Mouse (Mus musculus): ENCODE measurements around the gene Rec114.
A peak's percentile ranks its signal among the peaks of the same experiment; 100 is the strongest.

Gene Rec114

DNA sequence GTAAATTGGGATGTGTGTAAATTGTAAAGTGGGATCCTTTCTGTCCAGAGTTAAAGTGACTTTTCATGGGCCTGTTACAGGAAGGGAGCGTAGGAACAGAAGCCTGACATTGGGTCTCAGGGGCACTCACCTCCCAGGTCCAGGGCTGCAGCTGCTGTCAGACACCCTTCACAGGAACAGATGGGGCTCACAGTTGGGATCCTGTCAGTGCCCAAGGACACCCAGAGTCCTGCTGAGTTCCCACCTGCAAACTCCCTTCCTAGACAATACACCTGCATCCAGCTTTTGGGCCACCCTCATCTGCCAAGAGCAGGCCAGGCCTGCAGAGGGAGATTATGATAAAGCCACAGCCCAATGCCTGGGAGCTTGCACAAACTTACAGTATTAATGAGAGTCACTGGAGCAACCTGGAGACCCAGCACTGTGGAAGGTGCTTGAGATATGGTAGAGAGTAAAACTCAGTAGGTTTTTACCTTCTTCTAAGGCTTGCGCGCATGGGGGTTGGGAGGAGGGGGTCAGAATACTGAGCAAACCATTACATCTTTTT, at the start of gene Rec114:
TSS of gene Rec114 (minus strand) at position 263 of the 547 bp plus-strand sequence.
- no peak for DNase-seq

DNA sequence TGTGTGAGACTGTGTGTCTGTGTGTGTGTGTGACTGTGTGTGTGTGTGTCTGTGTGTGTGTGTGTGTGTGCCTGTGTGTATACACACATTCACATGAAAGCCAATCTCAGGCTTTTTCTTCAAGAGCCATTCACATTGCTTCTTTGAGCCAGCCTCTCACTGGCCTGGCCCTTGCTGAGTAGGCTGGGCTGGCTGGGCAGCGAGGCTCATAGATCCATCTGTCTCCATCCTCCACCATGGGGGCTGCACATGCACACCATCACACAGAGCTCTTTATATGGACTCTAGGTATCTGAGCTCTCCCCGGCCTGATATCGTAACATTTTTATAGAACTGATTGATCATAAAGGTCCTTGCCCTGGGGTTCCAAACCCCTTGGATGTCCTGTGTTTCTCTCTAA, 45.7 kb upstream of the Rec114 start:
- DNase-seq: no peak

DNA sequence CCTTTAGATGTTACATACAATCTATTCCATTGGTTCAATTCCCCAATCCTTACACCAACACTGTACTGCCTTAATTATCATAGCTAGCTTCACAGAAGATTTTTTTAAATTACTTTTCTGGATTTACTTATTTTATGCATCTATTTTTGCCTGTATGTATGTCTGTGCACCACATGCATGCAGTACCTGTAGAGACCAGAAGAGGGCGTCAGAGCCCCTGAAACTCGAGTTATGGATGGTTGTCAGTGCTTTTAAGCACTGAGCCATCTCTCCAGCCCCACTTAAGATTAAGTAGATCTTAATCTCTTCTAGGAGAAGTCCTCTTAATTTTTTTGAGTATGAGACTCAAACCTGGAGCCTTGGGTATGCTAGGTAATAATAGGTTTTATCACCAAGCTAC, 31.6 kb upstream of the Rec114 start:
- DNase-seq: no peak

DNA sequence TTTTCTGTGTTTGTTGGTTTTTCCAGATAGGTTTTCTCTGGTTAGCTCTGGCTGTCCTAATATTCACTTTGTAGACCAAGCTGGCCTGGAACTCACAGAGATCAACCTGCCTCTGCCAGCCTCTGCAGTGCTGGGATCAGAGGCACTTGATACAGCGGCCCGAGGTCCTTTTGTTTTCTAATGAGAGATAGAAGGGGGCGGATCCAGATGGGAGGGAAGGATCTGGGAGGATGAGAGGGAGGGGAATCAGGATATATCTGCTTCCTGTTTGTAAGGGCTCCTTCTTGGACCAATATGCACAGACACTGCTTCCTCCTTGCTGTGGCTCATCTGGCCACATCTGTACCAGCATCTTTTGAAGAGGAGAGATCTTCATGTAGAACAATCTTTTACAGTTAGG, 31.0 kb upstream of the Rec114 start:
- no peak for DNase-seq

DNA sequence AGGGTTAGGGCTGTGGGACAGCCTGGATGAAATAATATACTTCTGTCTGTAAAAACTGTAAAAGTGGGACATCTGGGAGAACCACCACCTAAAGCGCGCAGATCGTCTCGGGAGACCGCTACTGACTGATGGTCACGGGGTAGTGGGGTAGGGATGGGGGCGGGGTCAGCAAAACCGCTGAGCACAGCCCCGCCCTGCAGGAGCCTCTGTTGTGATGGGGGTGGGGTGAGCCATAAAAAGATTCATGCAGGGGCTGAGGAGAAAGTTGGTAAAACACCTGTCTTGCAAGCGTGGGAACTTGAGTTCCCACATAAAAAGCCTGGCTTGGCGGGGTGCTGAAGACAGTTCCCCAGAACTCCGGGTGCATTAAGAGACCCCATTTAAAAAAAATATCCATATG, 26.2 kb upstream of the Rec114 start:
- no peak for DNase-seq

DNA sequence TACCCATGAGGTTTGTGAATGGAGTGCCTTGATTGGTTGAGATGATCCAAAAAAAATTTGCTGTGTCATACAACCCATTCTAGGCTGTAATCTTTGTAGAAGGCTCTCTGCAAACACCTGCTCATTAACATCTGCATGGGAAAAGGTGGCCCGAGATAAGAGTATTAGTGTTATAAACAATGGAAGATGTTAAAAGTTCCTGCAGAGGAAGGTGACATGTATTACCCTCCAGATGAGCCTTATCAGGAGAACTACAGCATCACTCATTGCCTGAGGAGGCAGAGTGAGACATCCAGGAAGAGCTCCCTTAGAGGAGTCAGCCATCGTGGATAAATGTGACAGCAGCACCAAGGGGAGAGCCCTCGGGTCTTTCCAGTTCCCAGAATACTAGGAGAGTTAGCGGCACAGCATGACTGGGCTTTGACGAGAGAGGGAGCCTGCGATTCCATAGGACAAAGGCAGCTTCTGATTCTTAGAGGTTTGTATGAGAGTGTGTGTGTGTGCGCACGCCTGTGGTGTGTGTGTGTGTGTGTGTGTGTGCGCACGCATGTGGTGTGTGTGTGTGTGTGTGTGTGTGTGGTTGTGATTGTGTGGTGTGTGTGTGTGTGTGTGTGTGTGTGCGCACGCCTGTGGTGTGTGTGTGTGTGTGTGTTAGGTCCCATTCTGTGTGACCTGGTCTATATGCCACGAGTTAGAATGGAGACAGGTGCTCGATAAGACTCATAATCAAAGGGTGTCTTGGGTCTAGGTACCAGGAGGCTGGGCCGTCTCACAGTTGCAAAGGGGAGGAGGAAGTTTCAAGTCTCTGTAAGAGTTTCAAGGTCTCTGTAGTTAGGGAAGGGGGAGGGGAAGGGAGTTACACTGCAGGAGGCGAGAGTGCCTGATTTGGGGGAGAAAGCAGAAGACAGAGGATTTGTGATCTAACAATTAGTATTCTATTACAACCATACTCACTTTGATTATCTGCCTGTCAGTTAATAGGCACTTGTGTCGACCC, 23.5 kb upstream of the Rec114 start:
- DNase-seq: no peak

DNA sequence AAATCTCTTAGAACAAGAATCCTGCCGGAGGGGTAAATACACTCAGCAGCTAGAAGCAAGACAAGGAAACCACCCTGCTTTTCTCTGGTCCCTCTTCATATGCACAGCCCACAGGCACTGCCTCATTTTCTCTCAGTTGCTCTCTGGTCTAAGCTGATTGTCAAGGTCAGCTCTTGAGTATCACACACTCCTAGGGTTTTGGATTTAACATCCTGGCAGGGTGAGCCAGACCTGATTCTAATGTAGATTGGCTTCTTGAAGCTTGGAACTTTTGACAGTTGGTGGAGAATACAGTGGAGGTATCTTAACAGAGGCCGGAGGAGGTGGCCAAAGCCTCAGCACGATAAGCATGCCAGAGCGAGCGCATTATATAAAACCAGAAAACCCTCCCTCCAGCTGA, 20.6 kb upstream of the Rec114 start:
- DNase-seq: no peak

DNA sequence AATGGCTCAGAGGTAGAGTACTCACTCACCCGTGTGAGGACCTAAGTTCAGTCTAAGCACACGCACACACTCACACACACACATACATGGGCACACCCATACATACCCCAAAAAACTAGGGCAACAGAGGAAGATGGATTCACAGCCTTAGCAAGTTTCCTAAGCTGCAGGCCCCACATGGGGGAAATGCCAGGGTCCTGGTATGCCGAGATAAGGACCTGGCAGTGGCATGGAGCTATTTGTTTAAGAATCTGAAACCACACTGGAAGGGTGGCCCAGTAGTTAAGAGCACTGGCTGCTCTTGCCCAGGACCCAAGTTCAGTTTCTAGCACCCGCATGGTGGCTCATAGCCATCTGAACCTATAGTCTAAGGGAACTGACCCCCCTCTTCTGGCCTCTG, 19.4 kb upstream of the Rec114 start:
- no peak for DNase-seq

DNA sequence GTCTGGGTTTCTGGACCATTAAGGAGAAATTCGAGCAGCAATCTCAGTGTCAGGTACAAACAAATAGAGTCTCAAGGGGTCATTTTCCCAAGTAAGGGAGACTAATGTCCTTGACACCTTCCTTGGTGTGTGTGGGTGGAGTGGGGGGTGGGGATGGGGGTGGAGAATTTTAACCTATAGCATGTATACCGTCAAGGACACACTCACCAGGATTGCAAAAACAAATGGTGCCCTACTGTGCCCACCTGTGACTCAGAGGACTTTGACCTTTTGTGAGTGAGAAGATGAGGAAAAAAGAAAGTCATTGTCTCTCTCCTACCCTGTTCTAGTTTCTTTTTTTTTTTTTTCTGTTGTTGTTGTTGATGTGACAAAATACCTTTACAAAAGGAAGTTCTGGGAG, 18.3 kb upstream of the Rec114 start:
- no peak for DNase-seq

DNA sequence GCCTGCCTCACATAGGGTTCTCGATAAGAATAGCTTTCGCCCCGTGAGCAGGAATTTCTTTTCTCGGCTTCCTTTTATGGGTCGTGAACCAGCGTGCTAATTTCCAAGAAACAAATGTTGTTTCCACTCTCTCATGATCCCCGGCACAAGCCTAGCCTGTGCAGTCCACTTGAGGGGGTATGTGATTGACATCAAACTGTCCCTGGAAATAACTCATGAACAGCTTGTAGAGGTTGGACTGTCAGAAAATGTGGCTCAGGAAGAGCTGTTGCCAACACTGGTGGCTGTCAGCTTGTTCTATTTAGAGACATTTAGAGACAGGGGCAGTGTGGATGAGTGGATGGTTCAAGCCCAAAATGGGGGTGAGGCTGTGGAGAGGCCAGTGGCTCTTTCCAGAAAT, 15.0 kb upstream of the Rec114 start:
- DNase-seq: no peak

DNA sequence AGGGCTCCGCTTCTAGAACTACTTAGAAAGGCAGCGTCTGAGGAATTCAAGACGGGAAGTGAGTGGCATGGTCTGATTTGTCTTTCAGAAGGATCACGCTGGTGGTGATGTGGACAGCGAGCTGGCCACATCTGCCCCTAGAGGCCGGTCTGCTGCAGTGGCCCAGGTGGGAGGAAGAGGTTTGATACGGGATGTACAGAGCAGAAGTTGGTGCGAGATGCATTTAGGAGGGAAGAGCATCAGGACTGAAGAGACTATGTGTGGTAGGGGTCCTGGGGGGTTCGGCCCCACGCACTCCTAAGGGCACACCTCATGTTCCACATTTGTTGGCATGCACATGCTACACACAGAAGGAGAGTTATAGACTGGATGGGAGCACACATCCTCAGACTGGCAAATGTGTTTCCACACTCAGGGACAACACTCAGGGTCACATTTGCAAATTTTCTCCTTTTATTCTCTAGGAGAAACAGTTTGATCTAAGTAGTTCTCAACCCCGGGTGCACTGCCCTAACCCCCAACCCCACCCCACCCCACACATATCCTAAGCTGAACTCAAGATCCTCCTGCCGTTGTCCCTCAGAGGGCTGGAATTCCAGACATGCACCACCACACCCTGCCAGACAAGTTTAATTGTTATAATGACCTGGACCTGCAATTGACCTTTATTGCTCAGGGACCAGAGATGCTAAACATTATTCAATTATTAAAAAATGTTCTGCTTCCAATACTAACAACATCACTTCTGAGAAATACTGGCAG, 12.8 kb upstream of the Rec114 start:
- no peak for DNase-seq

DNA sequence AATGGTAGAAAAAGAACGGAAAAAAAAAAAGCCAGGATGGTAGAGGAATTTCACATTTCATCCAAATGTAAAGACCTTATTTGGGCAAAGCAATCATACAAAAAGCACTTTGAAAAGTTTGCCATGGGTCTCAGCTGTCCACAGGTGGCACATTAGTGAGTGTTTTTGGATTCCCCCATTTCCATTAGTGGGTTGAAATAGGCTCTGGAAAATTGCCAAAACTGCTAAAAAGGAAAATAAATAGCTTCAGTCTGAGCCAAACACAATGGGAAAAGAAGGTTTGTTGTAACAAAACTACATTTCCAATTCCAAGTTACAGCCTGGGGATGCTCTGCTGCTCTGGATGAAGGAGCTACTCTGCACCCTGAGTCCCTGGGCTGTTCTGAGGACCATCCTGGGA, 9.8 kb upstream of the Rec114 start:
- no peak for DNase-seq

DNA sequence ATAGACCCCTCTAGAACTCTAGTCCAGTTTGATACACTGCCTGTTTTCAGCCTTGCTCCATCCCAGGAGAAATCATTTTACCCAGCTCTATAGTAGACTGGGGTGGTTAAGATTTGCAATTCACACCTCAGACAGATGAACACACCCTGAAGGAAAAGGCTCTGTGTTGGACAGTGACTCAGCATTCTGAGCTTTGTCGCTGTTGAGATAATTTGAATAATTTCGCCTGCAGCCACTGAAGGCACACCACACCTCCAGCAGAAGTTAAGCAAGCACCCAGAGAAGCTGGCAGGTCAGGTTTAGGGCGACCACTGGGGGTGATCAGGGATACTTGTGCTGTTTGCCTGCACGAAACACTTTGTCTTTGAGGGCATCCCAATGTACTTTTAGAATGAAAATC, 4.4 kb upstream of the Rec114 start:
- no peak for DNase-seq

DNA sequence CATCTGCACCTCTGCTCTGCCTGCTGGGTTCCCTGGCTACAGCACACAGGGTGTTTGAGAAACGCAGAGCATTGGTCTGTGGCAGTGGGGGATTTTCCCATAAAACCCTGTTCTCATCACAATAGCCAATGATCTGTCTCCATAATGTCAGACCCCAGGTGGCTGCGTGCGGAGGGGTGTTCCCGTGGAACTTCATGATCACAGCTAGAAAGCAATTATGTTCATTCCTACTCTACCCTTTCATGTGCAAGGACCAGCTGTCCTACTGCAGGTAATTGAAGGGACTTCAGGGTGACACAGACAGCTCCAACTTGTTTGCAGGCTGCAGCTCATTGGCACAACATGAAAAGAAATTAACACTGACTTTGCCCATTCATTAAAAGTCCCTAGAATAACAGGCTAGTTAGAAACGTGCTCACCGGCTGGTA, 3.6 kb upstream of the Rec114 start:
- no peak for DNase-seq

DNA sequence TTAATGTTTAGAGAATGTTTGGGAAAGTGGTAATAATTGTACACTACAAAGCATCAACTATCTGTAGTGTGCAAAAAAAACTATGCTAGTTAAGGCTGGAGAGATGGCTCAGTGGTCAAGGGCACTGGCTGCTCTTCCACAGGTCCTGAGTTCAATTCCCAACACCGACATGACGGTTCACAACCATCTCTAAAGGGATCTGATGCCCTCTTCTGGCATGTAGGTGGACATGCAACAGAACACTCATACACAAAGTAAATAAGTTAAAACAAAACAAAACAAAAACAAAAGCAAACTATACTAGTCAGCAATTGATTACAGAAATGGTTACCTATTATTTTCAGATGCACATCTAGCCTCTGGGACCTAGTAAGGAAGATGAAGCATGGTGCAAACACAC, 1.1 kb downstream of the Rec114 start:
- DNase-seq: no peak

DNA sequence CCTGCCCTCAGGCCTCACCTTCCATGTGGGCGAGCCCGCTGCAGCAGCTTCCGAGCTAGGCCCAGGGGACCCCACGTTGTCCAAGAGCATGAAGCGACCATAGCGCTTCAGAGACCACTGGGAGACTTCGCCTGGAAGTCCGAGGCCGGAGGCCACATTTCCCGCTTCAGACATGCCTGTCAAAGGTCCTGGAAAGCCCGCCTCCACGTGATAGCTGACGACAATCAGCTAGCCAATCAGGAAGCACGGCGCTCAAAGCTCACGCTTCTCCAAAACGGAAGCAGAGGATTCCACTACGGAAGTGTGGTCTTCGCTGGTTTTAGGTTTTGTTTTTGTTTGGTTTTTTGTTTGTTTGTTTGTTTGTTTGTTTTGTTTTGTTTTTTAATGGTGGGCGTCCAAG, 2.4 kb downstream of the Rec114 start:
- DNase-seq: no peak

DNA sequence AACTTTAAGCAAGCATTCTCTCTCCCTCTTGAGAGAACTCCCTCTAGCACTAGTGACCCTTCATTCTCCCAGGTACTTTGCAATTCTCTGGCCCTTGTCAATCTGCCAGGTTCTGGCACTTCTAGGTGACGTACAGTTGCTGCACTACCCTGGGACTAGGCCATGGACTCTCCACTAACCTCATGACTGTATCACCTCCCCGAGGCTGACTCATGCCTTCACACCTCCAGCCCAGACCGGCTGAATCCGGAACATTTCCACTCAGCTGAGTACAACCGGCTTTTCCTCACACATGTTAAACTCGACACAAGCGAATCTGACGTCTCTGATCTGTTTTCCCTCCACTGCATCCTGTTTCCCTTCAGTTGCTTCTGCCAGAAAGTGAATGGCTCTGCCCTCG, 4.0 kb downstream of the Rec114 start:
- peak; percentile 30 to 54 for DNase-seq

DNA sequence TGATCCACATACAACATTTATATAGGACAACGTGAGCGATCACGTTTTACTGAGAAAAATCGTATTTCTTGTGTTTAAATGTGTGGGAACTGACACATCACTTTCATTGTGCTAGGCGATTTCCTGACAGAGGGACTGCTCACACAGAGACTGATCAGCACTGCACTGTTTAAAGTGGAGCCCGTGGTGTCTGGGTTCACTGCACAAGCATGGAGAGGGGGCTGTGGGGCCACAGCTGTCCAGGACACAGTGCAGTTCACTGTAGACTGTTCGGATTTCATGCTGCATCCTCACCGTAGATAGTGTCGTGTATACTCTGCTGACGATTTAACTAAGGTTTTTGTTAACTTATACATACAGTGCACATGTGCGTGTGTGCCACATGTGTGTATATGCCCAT, 20.6 kb downstream of the Rec114 start:
- no peak for DNase-seq

DNA sequence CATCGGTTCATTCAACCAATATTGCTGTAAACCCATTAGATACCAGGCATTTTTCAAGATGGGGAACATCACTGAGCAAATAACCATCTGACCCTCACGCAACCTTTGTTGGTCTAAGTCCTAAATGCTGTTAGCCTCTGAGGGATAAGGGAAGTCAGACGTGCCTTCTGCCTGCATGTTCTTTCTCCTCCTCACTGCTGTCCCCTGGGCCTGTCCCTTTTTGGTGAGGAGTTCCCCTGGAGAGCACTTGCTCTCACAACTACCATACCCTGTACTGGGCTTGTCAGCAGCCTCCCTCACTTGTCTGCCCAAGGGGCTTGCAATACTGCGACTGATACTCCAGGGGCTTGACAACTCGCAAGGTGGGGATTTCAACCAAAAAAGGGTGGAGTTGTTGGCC, 21.6 kb downstream of the Rec114 start:
- DNase-seq: no peak

DNA sequence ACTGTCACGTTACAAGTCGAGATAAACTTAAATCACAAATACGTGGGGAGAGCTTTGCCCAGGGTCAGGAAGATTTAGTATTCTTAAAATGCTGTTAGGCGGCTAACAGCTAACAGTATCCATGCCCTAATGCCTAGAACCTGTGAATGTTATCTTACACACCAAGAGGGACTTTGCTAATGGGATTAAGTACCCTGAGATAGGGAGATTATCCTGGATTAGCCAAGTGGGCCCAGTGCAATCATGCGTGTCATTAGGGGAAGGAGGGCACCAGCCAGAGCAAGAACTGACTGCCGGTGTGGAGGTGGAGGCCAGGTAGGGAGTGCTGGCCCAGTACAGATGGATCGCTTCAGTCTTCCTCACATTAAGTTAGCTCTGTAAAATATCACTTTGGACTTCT, 22.7 kb downstream of the Rec114 start:
- DNase-seq: no peak

DNA sequence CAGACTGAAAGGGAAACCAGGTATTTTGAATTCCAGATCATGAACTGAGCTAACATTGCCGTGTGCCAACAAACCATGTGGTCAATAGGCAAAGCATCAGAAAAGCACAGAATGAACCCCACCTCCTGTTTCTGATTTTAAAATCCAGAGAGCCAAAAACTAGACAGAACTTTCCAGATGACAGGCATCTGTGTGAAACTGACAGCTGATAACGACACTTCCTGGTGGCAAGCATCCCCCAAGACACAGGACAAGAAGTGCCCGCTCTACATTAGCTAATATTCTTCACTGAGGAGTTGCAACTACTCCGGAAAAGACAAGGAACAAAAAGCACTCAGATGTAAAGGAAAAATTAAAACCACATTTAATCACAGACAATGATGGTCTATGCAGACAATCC, 23.6 kb downstream of the Rec114 start:
- DNase-seq: no peak

DNA sequence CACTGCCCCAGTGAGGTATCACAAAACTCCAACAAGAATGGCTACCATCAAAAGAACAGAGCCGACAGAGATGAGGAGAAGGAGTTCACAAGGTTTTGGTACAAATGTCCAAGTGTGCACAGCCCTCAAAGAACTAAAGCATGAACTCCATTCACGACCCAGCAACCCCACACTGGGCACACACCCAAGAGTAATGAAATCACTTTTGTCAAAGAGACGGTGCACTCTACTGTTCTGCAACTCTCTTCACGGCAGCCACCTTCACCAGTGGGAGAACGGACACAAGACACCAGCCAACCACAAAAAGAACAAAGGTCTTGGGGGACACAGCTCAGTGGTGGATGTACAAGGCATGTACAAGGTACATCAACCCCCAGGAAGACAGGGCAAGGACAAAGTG, 24.3 kb downstream of the Rec114 start:
- DNase-seq: no peak

DNA sequence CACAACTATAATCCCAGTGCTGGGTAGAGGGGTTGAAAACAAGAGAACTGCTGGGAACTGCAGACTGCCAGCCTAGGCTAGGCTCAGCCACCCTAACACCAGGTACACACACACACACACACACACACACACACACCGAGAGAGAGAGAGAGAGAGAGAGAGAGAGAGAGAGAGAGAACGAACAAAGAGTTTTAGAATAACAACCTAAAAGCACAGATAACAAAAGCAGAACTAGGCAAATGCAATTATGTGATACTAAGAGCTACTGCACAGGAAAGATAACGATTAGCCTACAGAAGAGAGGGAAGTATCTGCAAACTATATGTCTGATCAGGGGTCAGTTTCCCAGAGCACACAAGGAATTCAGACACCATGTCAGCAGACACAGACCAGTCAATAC, 24.8 kb downstream of the Rec114 start:
- no peak for DNase-seq

DNA sequence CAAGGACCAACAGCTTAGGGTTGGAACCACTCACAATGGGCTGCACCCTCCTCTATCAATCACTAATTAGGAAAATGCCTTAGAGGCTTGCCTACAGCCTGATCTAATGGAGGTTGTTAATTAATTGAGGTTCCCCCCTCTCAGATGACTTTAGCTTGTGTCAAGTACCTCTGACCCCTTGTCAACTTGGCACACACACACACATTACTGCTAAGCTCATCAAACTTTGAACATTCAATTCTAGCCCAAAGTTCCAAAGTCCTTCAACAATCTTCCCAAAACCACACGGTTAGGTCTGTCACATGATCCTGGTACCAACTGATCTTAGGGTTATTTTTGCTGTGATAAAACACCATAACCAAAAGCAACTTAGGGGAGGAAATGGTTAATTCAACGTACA, 26.9 kb downstream of the Rec114 start:
- no peak for DNase-seq

Measured in lung, postnatal 4 days (tissue).